Mouse (Mus musculus): Measurements from ENCODE around the gene Ndufb2.

DNA sequence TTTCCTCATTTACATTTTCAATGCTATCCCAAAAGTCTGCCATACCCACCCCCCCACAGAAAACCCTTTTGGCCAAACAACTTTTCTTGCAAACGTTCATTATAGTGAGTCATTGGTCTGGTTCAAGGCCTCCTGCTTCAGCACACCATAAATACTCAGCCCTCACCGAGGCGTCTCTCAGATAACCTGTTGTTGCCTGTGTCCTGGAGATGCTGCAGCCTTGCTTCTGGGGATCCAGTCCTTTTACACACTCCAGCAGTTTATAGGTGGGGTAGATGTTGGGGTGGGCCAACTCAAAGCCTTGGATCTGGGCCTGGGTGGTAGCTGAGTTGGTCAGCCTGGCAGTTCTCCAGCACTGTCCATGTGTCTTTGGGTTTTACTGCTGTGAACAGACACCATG lies 21.9 kb upstream of the Ndufb2 start:
- TF ChIP-seq ZNF384 (IDR thresholded peaks at IDR 0.05; ENCODE audit: low read depth, low read length): no peak
- TF ChIP-seq ZC3H11A (IDR thresholded peaks at IDR 0.05; ENCODE audit: borderline replicate concordance, low read depth, low read length): no peak
- no peak for TF ChIP-seq MAFK (IDR thresholded peaks at IDR 0.05; ENCODE audit: insufficient read depth, low read depth, low read length)
- TF ChIP-seq CHD2 (IDR thresholded peaks at IDR 0.05; ENCODE audit: low read depth, low read length): no peak
- no peak for TF ChIP-seq HCFC1 (IDR thresholded peaks at IDR 0.05; ENCODE audit: borderline replicate concordance, insufficient read depth, low read length)
